Mouse (Mus musculus): Measurements from ENCODE around the gene Vamp9.
A peak's percentile ranks its signal among the peaks of the same experiment; 100 is the strongest.

The Vamp9 gene

GRCm38 (mm10) chr5:99906181-99906956, at the start of gene Vamp9:
Gene Vamp9, plus strand, starts transcription at chr5:99906254.
- DNase-seq, result peak; percentile 95

- DNase-seq, result no peak
These were observed 48.9 kb upstream of the Vamp9 start for GRCm38 (mm10) chr5:99857106-99857637.

GRCm38 (mm10) chr5:99859637-99860433, 46.2 kb upstream of the Vamp9 start:
- DNase-seq, result no peak

- DNase-seq, result no peak
These were observed 44.2 kb upstream of the Vamp9 start for GRCm38 (mm10) chr5:99861816-99862215.

GRCm38 (mm10) chr5:99863656-99864380, 42.2 kb upstream of the Vamp9 start:
- no peak for DNase-seq

- DNase-seq, result no peak
These were observed 40.3 kb upstream of the Vamp9 start for GRCm38 (mm10) chr5:99865779-99866178.

GRCm38 (mm10) chr5:99868286-99868685, 37.8 kb upstream of the Vamp9 start:
- no peak for DNase-seq

GRCm38 (mm10) chr5:99868923-99869322, 37.1 kb upstream of the Vamp9 start:
- DNase-seq, result no peak

GRCm38 (mm10) chr5:99877565-99877964, 28.5 kb upstream of the Vamp9 start:
- no peak for DNase-seq

- DNase-seq, result no peak
These were observed 23.6 kb upstream of the Vamp9 start for GRCm38 (mm10) chr5:99882441-99882840.

- no peak for DNase-seq
These were observed 22.0 kb upstream of the Vamp9 start for GRCm38 (mm10) chr5:99884035-99884434.

GRCm38 (mm10) chr5:99887133-99887532, 18.9 kb upstream of the Vamp9 start:
- no peak for DNase-seq

GRCm38 (mm10) chr5:99891516-99892441, 14.3 kb upstream of the Vamp9 start:
- peak; percentile 81 for DNase-seq

- peak; percentile 70 for DNase-seq
These were observed 6.0 kb upstream of the Vamp9 start for GRCm38 (mm10) chr5:99900041-99900440.

- DNase-seq, result no peak
These were observed 323 bp upstream of the Vamp9 start for GRCm38 (mm10) chr5:99905731-99906130.

GRCm38 (mm10) chr5:99915494-99915893, 9.4 kb downstream of the Vamp9 start:
- DNase-seq, result no peak

GRCm38 (mm10) chr5:99922033-99922432, 16.0 kb downstream of the Vamp9 start:
- DNase-seq, result no peak

- DNase-seq, result peak; percentile 22
These were observed 21.9 kb downstream of the Vamp9 start for GRCm38 (mm10) chr5:99927951-99928350.

- no peak for DNase-seq
These were observed 25.9 kb downstream of the Vamp9 start for GRCm38 (mm10) chr5:99931910-99932309.

- DNase-seq, result no peak
These were observed 33.4 kb downstream of the Vamp9 start for GRCm38 (mm10) chr5:99939440-99939839.

GRCm38 (mm10) chr5:99941273-99941672, 35.2 kb downstream of the Vamp9 start:
- no peak for DNase-seq

All from right cerebral cortex, postnatal 4 days (tissue).